ENCODE assay signal across 20 mouse cellular contexts in genomic region chr2:29708209-29708608, GRCm38 (mm10). TPM values are rescaled to one million over a fixed set of nuclear protein-coding genes. Genes with fewer than 3 reads are reported as not detected.
DNase-seq lines count a peak whose midpoint lies in the region; ATAC-seq and TF ChIP-seq lines count a peak whose summit lies in the region.
"Not testable (repeated sequence)": the region's sequence is repeated elsewhere in the genome, so short reads cannot be mapped to it uniquely, and the experiment has no call there.
"Had no signal": no experiment of that assay in that cellular context is flagged by ENCODE, and none has a peak within 500 bp of the region (broad histone marks: within the 10 kb centered on the region; RNA-seq: fewer than 3 reads in every experiment).

No protein-coding gene starts in this region.

- not testable (repeated sequence) for TF ChIP-seq EP300 in CH12.LX (IDR thresholded peaks at IDR 0.05; ENCODE audit: low read length)

- in situ Hi-C loops in CH12.LX (cut with MboI; ENCODE audit: low pct_ligation_motif_present, low pct_unique_long_range_greater_than_20kb, low sequenced_read_pairs): not testable (repeated sequence)

- not testable (repeated sequence) for ATAC-seq in hindbrain, postnatal 0 days

- H3K4me2 ChIP-seq in CH12.LX (ENCODE audit: insufficient read depth, low read depth, poor library complexity, severe bottlenecking): peak overlapping the region; percentile 33
- not testable (repeated sequence) for H3K4me2 ChIP-seq in hindbrain, postnatal 0 days (ENCODE audit: low read depth, low read length)

- H3K4me1 ChIP-seq in CH12.LX (ENCODE audit: control insufficient read depth in 1 of 2, insufficient read depth in 2 of 2): peaks cover 61 to 91% of the 10 kb centered on the region in 2 experiments
- not testable (repeated sequence) for H3K4me1 ChIP-seq in hindbrain, postnatal 0 days (ENCODE audit: insufficient read depth, low read length)

- DNase-seq in CH12.LX (ENCODE audit: extremely low read depth); hindbrain, postnatal 0 days (ENCODE audit: low spot score): not testable (repeated sequence)
- peak; percentile 89 for DNase-seq in ES-CJ7 (ENCODE audit: low read depth, low spot score)
- peak; percentile 94 for DNase-seq in R1 (ENCODE audit: low read depth, low spot score)
- peak; percentile 89 for DNase-seq in ZHBTc4 (ENCODE audit: low read depth, low spot score)

- not testable (repeated sequence) for TF ChIP-seq RAD21 in CH12.LX (IDR thresholded peaks at IDR 0.05; ENCODE audit: low read depth, low read length)

- peak overlapping the region; percentile 10 to 53 (median 13) for H3K4me3 ChIP-seq in CH12.LX (replicated peaks in 1 of 3; ENCODE audit: low read depth in 2 of 3, low read length in 2 of 3, poor library complexity in 1 of 3)
- H3K4me3 ChIP-seq in hindbrain, postnatal 0 days (ENCODE audit: low read length): not testable (repeated sequence)

- H3K27ac ChIP-seq in CH12.LX (ENCODE audit: insufficient read depth, low read depth): peak overlapping the region; percentile 88; the same call in 1 of the 2 replicates
- 0 out of 2 replicates have a peak overlapping the region, but pooled peaks have one; percentile 74 for H3K27ac ChIP-seq in hindbrain, postnatal 0 days

- not testable (repeated sequence) for H3K9me3 ChIP-seq in CH12.LX (replicated peaks; ENCODE audit: low read length); hindbrain, postnatal 0 days (ENCODE audit: low read length)

- TF ChIP-seq CTCF in CH12.LX (conservative IDR thresholded peaks at IDR 0.05 in 1 of 2, IDR thresholded peaks at IDR 0.05 in 1 of 2; ENCODE audit: low read depth in 2 of 2, low read length in 2 of 2); hindbrain, postnatal 0 days (IDR thresholded peaks at IDR 0.05; ENCODE audit: low read depth): not testable (repeated sequence)

- H3K9ac ChIP-seq in CH12.LX (ENCODE audit: insufficient read depth, low read depth): peak overlapping the region; percentile 12; the same call in 1 of the 2 replicates
- not testable (repeated sequence) for H3K9ac ChIP-seq in hindbrain, postnatal 0 days (replicated peaks; ENCODE audit: low read length)

- dilution Hi-C loops in CH12.LX (cut with MboI; ENCODE audit: extremely low pct_ligation_motif_present, extremely low pct_unique_long_range_greater_than_20kb, low sequenced_read_pairs): not testable (repeated sequence)

- not testable (repeated sequence) for TF ChIP-seq POLR2A in CH12.LX (IDR thresholded peaks at IDR 0.05; ENCODE audit: low read depth, low read length)

- H3K79me2 ChIP-seq in CH12.LX (replicated peaks; ENCODE audit: control insufficient read depth, extremely low read depth, insufficient read depth, poor library complexity, severe bottlenecking): peaks cover 40% of the 10 kb centered on the region

- not testable (repeated sequence) for H3K27me3 ChIP-seq in CH12.LX (replicated peaks); hindbrain, postnatal 0 days (ENCODE audit: insufficient read depth, low read length)

- WGBS in hindbrain, postnatal 0 days: 90% methylated on average over 4 of the region's 4 CpGs

- peaks cover 82 to 88% of the 10 kb centered on the region in 2 experiments for H3K36me3 ChIP-seq in CH12.LX (replicated peaks in 1 of 2; ENCODE audit: control insufficient read depth in 1 of 2, insufficient read depth in 1 of 2, low read length in 1 of 2)
- peaks cover 49% of the 10 kb centered on the region for H3K36me3 ChIP-seq in hindbrain, postnatal 0 days (ENCODE audit: insufficient read depth, low read length)

RNA-seq across cellular contexts. Expression of gene Gm13420, which starts 43.3 kb away (rescaled TPM):
- total RNA-seq in CH12.LX (2012; rRNA removed): not detected in 2 replicates
- total RNA-seq in CH12.LX (2014; rRNA removed): not detected in 2 replicates
- not detected in 2 replicates for polyA plus RNA-seq in CH12.LX (2012; ENCODE audit: insufficient read length, low read depth)
- total RNA-seq in hindbrain, postnatal 0 days (2014; rRNA removed): 2.6 TPM in 1 of 2 replicates, not detected in the other
- 0.33 and 0.56 TPM in 2 replicates for polyA plus RNA-seq in hindbrain, postnatal 0 days (2015; fragmentation: Nextera tagmentation; extraction: Ambion mirVana)
- total RNA-seq: adrenal gland, adult 2 months; adrenal gland, postnatal 25 days; G1E had no signal
- polyA plus RNA-seq: adrenal gland, adult 2 months; embryonic facial prominence, embryonic 10.5 days; embryonic facial prominence, embryonic 12.5 days; embryonic facial prominence, embryonic 14.5 days; forebrain, embryonic 11.5 days; forebrain, embryonic 13.5 days; forebrain, embryonic 15.5 days; G1E had no signal

RNA-seq across cellular contexts. Expression of gene Gm13547, which starts 50.9 kb away (rescaled TPM):
- total RNA-seq in CH12.LX (2012; rRNA removed) (not detected in 2 replicates), CH12.LX (2014; rRNA removed) (not detected in 2 replicates)
- polyA plus RNA-seq in CH12.LX (2012; ENCODE audit: insufficient read length, low read depth): 0.60 TPM in 1 of 2 replicates, not detected in the other
- not detected in 2 replicates for total RNA-seq in hindbrain, postnatal 0 days (2014; rRNA removed)
- 0.48 and 0.59 TPM in 2 replicates for polyA plus RNA-seq in hindbrain, postnatal 0 days (2015; fragmentation: Nextera tagmentation; extraction: Ambion mirVana)
- total RNA-seq: adrenal gland, adult 2 months; adrenal gland, postnatal 10 days; adrenal gland, postnatal 25 days; adrenal gland, postnatal 4 days; forebrain, postnatal 0 days had no signal
- polyA plus RNA-seq: adrenal gland, adult 2 months; brain, embryonic 14.5 days; CD4-positive, CD25-positive, alpha-beta regulatory T cell, adult 4 months; cortical plate, adult 2 months; embryonic facial prominence, embryonic 10.5 days; embryonic facial prominence, embryonic 12.5 days; embryonic facial prominence, embryonic 14.5 days; forebrain, embryonic 11.5 days; forebrain, postnatal 0 days; G1E had no signal
